Comparison of ENCODE assay signal across 19 mouse cellular contexts in genomic region chr7:116234287-116234806, GRCm38 (mm10).
DNase-seq lines count a peak whose midpoint lies in the region; ATAC-seq and TF ChIP-seq lines count a peak whose summit lies in the region.
"Had no signal": no experiment of that assay in that cellular context is flagged by ENCODE, and none has a peak within 500 bp of the region (broad histone marks: within the 10 kb centered on the region; RNA-seq: fewer than 3 reads in every experiment).

No protein-coding gene starts in this region.

- no peaks in the 10 kb centered on the region for H3K4me1 ChIP-seq in cerebellum, adult 2 months (ENCODE audit: control insufficient read depth, insufficient read depth, low read length)
- H3K4me1 ChIP-seq in heart, embryonic 13.5 days: peaks cover 89% of the 10 kb centered on the region
- peaks cover 51% of the 10 kb centered on the region for H3K4me1 ChIP-seq in midbrain, embryonic 10.5 days
- H3K4me1 ChIP-seq in midbrain, embryonic 16.5 days (ENCODE audit: control insufficient read depth, insufficient read depth, low read length): peaks cover 14% of the 10 kb centered on the region; the same call in 1 of the 2 replicates

- peak; percentile 62 to 72 for DNase-seq in cerebellum, postnatal 14 days
- no peak for DNase-seq in cerebellum, adult 2 months
- DNase-seq in heart, postnatal 4 days: no peak
- DNase-seq in midbrain, embryonic 10.5 days (ENCODE audit: low spot score): no peak
- DNase-seq in brain, embryonic 14.5 days (ENCODE audit: low read depth): peak; percentile 56
- DNase-seq: cerebellum, adult 18-20 months; gastrocnemius, postnatal 36 days; kidney, adult 2 months; kidney, postnatal 10 days; liver, postnatal 0 days had no signal

- no peak for TF ChIP-seq CTCF in cerebellum, adult 2 months (IDR thresholded peaks at IDR 0.05; ENCODE audit: borderline replicate concordance, insufficient read depth, low read depth, low read length)
- TF ChIP-seq CTCF in brain, embryonic 14.5 days (IDR thresholded peaks at IDR 0.05; ENCODE audit: borderline replicate concordance, extremely low read depth, insufficient read depth, insufficient read length): no peak

- no peak for ATAC-seq in heart, embryonic 13.5 days (ENCODE audit: extremely low read depth, insufficient number of reproducible peaks, low FRiP score, low TSS enrichment)
- ATAC-seq in midbrain, embryonic 16.5 days: no peak
- ATAC-seq: CD4-positive, CD25-positive, alpha-beta regulatory T cell, adult 4 months; liver, postnatal 0 days; lung, postnatal 0 days had no signal

- peak overlapping the region; percentile 90; the same call in 1 of the 2 replicates for H3K9ac ChIP-seq in heart, embryonic 13.5 days
- no peak overlapping the region for H3K9ac ChIP-seq in midbrain, embryonic 16.5 days (ENCODE audit: low read depth, low read length)
- H3K9ac ChIP-seq: hindbrain, embryonic 14.5 days; limb, embryonic 12.5 days; liver, postnatal 0 days had no signal

- H3K4me3 ChIP-seq in cerebellum, adult 2 months (replicated peaks; ENCODE audit: insufficient read depth, low read depth, low read length): no peak overlapping the region
- 0 out of 2 replicates have a peak overlapping the region, but pooled peaks have one; percentile 8 for H3K4me3 ChIP-seq in heart, embryonic 13.5 days
- H3K4me3 ChIP-seq in midbrain, embryonic 10.5 days: no peak overlapping the region
- H3K4me3 ChIP-seq in midbrain, embryonic 16.5 days (ENCODE audit: low read depth, low read length): no peak overlapping the region
- H3K4me3 ChIP-seq: forebrain, embryonic 10.5 days; limb, embryonic 12.5 days had no signal

- 21% methylated on average over 7 of the region's 7 CpGs for WGBS in cerebellum, adult 2 months
- 46% methylated on average over 7 of the region's 7 CpGs for WGBS in heart, embryonic 13.5 days
- WGBS in midbrain, embryonic 10.5 days: 67% methylated on average over 7 of the region's 7 CpGs
- 42% methylated on average over 7 of the region's 7 CpGs for WGBS in midbrain, embryonic 16.5 days

- no peaks in the 10 kb centered on the region for H3K27me3 ChIP-seq in cerebellum, adult 2 months (ENCODE audit: control insufficient read depth, insufficient read depth, low read length)
- H3K27me3 ChIP-seq in heart, embryonic 13.5 days (replicated peaks): peaks cover 36% of the 10 kb centered on the region
- peaks cover 40% of the 10 kb centered on the region for H3K27me3 ChIP-seq in midbrain, embryonic 10.5 days (ENCODE audit: low read depth, poor library complexity, severe bottlenecking)
- H3K27me3 ChIP-seq in midbrain, embryonic 16.5 days (ENCODE audit: control insufficient read depth, insufficient read depth, low read depth, low read length): no peaks in the 10 kb centered on the region

- peak overlapping the region; percentile 88 for H3K4me2 ChIP-seq in heart, embryonic 13.5 days
- H3K4me2 ChIP-seq in midbrain, embryonic 16.5 days (ENCODE audit: low read length): no peak overlapping the region
- H3K4me2 ChIP-seq: hindbrain, embryonic 14.5 days; limb, embryonic 12.5 days; liver, embryonic 11.5 days had no signal

- no peaks in the 10 kb centered on the region for H3K9me3 ChIP-seq in heart, embryonic 13.5 days
- no peaks in the 10 kb centered on the region for H3K9me3 ChIP-seq in midbrain, embryonic 10.5 days (replicated peaks)
- no peaks in the 10 kb centered on the region for H3K9me3 ChIP-seq in midbrain, embryonic 16.5 days (replicated peaks; ENCODE audit: control insufficient read depth, low read length, poor library complexity, severe bottlenecking)
- H3K9me3 ChIP-seq: forebrain, embryonic 10.5 days; limb, embryonic 12.5 days had no signal

- no peak overlapping the region for H3K27ac ChIP-seq in cerebellum, adult 2 months (ENCODE audit: insufficient read depth, low read length)
- H3K27ac ChIP-seq in heart, embryonic 13.5 days (replicated peaks): no peak overlapping the region
- H3K27ac ChIP-seq in midbrain, embryonic 10.5 days (replicated peaks): peak overlapping the region; percentile 34; the same call in 1 of the 2 replicates
- no peak overlapping the region for H3K27ac ChIP-seq in midbrain, embryonic 16.5 days (ENCODE audit: low read length)
- H3K27ac ChIP-seq: hindbrain, embryonic 14.5 days; limb, embryonic 12.5 days; macrophage had no signal

- H3K36me3 ChIP-seq in heart, embryonic 13.5 days: no peaks in the 10 kb centered on the region
- H3K36me3 ChIP-seq in midbrain, embryonic 10.5 days: no peaks in the 10 kb centered on the region
- H3K36me3 ChIP-seq in midbrain, embryonic 16.5 days (ENCODE audit: control insufficient read depth, insufficient read depth, low read length): no peaks in the 10 kb centered on the region
- H3K36me3 ChIP-seq: forebrain, embryonic 10.5 days; limb, embryonic 12.5 days had no signal

- TF ChIP-seq POLR2A in cerebellum, adult 2 months (IDR thresholded peaks at IDR 0.05; ENCODE audit: borderline replicate concordance, insufficient read depth, low read length): no peak
- no peak for TF ChIP-seq POLR2A in brain, embryonic 14.5 days (IDR thresholded peaks at IDR 0.05; ENCODE audit: borderline replicate concordance, extremely low read depth, insufficient read depth, insufficient read length, poor library complexity, severe bottlenecking)

Comparison
In these comparisons a context has a peak if more than half of its experiments do, and no peak if none do; other contexts are left out.
1. DNase-seq: peak in cerebellum, postnatal 14 days (2 of 2) and brain, embryonic 14.5 days (single experiment); none in cerebellum, adult 2 months (0 of 2), heart, postnatal 4 days (single experiment) and midbrain, embryonic 10.5 days (single experiment).